Mouse (Mus musculus) brain, embryonic 14.5 days (tissue): Measurements from ENCODE around the gene Ctdspl. TPM values are rescaled to one million over a fixed set of nuclear protein-coding genes. Genes with fewer than 3 reads are reported as not detected.

Source experiments
- DNase-seq: peaks from one replicate; pipeline ENCODE4 v3.0.0-alpha.2; 2011; ENCODE audit warnings: low read depth
- CTCF ChIP-seq: fragments of 200-500 bp; IDR thresholded peaks from 2 replicates; pipeline ENCODE4 v1.5.1; 2012; ENCODE audit warnings: inconsistent platforms, mild to moderate bottlenecking, moderate library complexity, borderline replicate concordance; ENCODE audit not compliant: insufficient read depth, insufficient read length; ENCODE audit errors: extremely low read depth
- POLR2A ChIP-seq: fragments of 200-500 bp; IDR thresholded peaks from 2 replicates; pipeline ENCODE4 v1.6.1; 2012; ENCODE audit warnings: mild to moderate bottlenecking, inconsistent platforms, borderline replicate concordance; ENCODE audit not compliant: poor library complexity, insufficient read depth, insufficient read length, severe bottlenecking; ENCODE audit errors: extremely low read depth
- polyA plus RNA-seq: library from polyadenylated mRNA; depleted of rRNA; stranded (reverse); fragments of >200 nt; gene quantifications from 2 replicates; pipeline ENCODE4 v1.2.3, GENCODE M21; 2012

The Ctdspl gene
- polyA plus RNA-seq, 1 experiment: 16.0 TPM

- DNase-seq: no peak
- TF ChIP-seq POLR2A (no peak), CTCF (no peak)
Measured at GRCm38 (mm10) chr9:118936071-118936470, 9.8 kb downstream of the Ctdspl start.

GRCm38 (mm10) chr9:118937515-118937914 is 11.3 kb downstream of the Ctdspl start:
- DNase-seq: no peak
- TF ChIP-seq CTCF: no peak
- TF ChIP-seq POLR2A: no peak

- TF ChIP-seq CTCF (no peak), POLR2A (no peak)
- no peak for DNase-seq
Measured at GRCm38 (mm10) chr9:118939410-118939809, 13.2 kb downstream of the Ctdspl start.

- no peak for TF ChIP-seq CTCF
- no peak for TF ChIP-seq POLR2A
- no peak for DNase-seq
Measured at GRCm38 (mm10) chr9:118939831-118940230, 13.6 kb downstream of the Ctdspl start.

- no peak for DNase-seq
- TF ChIP-seq CTCF: no peak
- no peak for TF ChIP-seq POLR2A
Measured at GRCm38 (mm10) chr9:118940591-118941207, 14.4 kb downstream of the Ctdspl start.

- no peak for TF ChIP-seq CTCF
- no peak for DNase-seq
Measured at GRCm38 (mm10) chr9:118942030-118942429, 15.8 kb downstream of the Ctdspl start.

GRCm38 (mm10) chr9:118943941-118944340 is 17.7 kb downstream of the Ctdspl start:
- no peak for DNase-seq
- TF ChIP-seq CTCF: no peak
- no peak for TF ChIP-seq POLR2A

GRCm38 (mm10) chr9:118944388-118944787 is 18.1 kb downstream of the Ctdspl start:
- no peak for TF ChIP-seq POLR2A

GRCm38 (mm10) chr9:118948486-118948885 is 22.2 kb downstream of the Ctdspl start:
- TF ChIP-seq CTCF (no peak), POLR2A (no peak)
- DNase-seq: no peak

More at GRCm38 (mm10) chr9:118944388-118944787, 18.1 kb downstream of the Ctdspl start:
- no peak for DNase-seq

- DNase-seq: no peak
- TF ChIP-seq CTCF: no peak
- TF ChIP-seq POLR2A: no peak
Measured at GRCm38 (mm10) chr9:118949124-118949523, 22.9 kb downstream of the Ctdspl start.

GRCm38 (mm10) chr9:118949654-118950053 is 23.4 kb downstream of the Ctdspl start:
- no peak for DNase-seq
- TF ChIP-seq CTCF: no peak
- TF ChIP-seq POLR2A: no peak

- TF ChIP-seq POLR2A (no peak), CTCF (no peak)
Measured at GRCm38 (mm10) chr9:118950061-118950460, 23.8 kb downstream of the Ctdspl start.

More at GRCm38 (mm10) chr9:118950061-118950460, 23.8 kb downstream of the Ctdspl start:
- no peak for DNase-seq
